Mouse (Mus musculus) adrenal gland, adult (tissue): ENCODE data around the gene Icam2.
"Not testable (repeated sequence)": the region's sequence is repeated elsewhere in the genome, so short reads cannot be mapped to it uniquely, and the experiment has no call there.

ENCODE experiments used
- DNase-seq, 2 experiments: peaks; one replicate each; pipeline ENCODE4 v3.0.0; 2022 to 2023; ENCODE audit warnings: low spot score in 1 of 2; ENCODE audit not compliant: inconsistent age in 2 of 2

Gene Icam2

GRCm38 (mm10) chr11:106387791-106388216, at the start of gene Icam2:
Icam2 (minus strand) TSS chr11:106388075.
- no peak for DNase-seq

- peak in 1 of 2 experiments; percentile 63 for DNase-seq
Observed at GRCm38 (mm10) chr11:106437543-106437942, 49.7 kb upstream of the Icam2 start.

- DNase-seq: peak; percentile 89 to 95
Observed at GRCm38 (mm10) chr11:106437039-106437438, 49.2 kb upstream of the Icam2 start.

GRCm38 (mm10) chr11:106430392-106430791, 42.5 kb upstream of the Icam2 start:
- DNase-seq: no peak

GRCm38 (mm10) chr11:106429689-106430088, 41.8 kb upstream of the Icam2 start:
- peak in 1 of 2 experiments; percentile 30 for DNase-seq

- no peak for DNase-seq
Observed at GRCm38 (mm10) chr11:106428556-106428955, 40.7 kb upstream of the Icam2 start.

GRCm38 (mm10) chr11:106428106-106428505, 40.2 kb upstream of the Icam2 start:
- DNase-seq: no peak

GRCm38 (mm10) chr11:106426447-106426846, 38.6 kb upstream of the Icam2 start:
- DNase-seq: no peak

- no peak for DNase-seq
Observed at GRCm38 (mm10) chr11:106425201-106425600, 37.3 kb upstream of the Icam2 start.

GRCm38 (mm10) chr11:106419262-106420102, 31.6 kb upstream of the Icam2 start:
- DNase-seq: peak in 1 of 2 experiments; percentile 64

GRCm38 (mm10) chr11:106418622-106419196, 30.8 kb upstream of the Icam2 start:
- DNase-seq: peak; percentile 84 to 94

GRCm38 (mm10) chr11:106417860-106418259, 30.0 kb upstream of the Icam2 start:
- DNase-seq: no peak

- DNase-seq: no peak
Observed at GRCm38 (mm10) chr11:106416331-106416730, 28.5 kb upstream of the Icam2 start.

- no peak for DNase-seq
Observed at GRCm38 (mm10) chr11:106412641-106413360, 24.9 kb upstream of the Icam2 start.

GRCm38 (mm10) chr11:106411157-106411556, 23.3 kb upstream of the Icam2 start:
- DNase-seq: peak in 1 of 2 experiments; percentile 42

- peak in 1 of 2 experiments; percentile 78 for DNase-seq
Observed at GRCm38 (mm10) chr11:106410507-106410906, 22.6 kb upstream of the Icam2 start.

- peak; percentile 78 to 89 for DNase-seq
Observed at GRCm38 (mm10) chr11:106410011-106410410, 22.1 kb upstream of the Icam2 start.

GRCm38 (mm10) chr11:106398481-106398880, 10.6 kb upstream of the Icam2 start:
- peak in 1 of 2 experiments; percentile 54 for DNase-seq

GRCm38 (mm10) chr11:106397656-106398055, 9.8 kb upstream of the Icam2 start:
- DNase-seq: peak in 1 of 2 experiments; percentile 62

GRCm38 (mm10) chr11:106394055-106394454, 6.2 kb upstream of the Icam2 start:
- DNase-seq: not testable (repeated sequence)

- no peak for DNase-seq
Observed at GRCm38 (mm10) chr11:106393331-106393616, 5.4 kb upstream of the Icam2 start.
